Mouse (Mus musculus) heart, adult 9 months (tissue): ENCODE data around the gene Thoc7.

Experiments
- DNase-seq, 2 experiments: peaks; one replicate each; pipeline ENCODE4 v3.0.0; 2022; ENCODE audit warnings: low spot score in 2 of 2

Thoc7 gene

DNA sequence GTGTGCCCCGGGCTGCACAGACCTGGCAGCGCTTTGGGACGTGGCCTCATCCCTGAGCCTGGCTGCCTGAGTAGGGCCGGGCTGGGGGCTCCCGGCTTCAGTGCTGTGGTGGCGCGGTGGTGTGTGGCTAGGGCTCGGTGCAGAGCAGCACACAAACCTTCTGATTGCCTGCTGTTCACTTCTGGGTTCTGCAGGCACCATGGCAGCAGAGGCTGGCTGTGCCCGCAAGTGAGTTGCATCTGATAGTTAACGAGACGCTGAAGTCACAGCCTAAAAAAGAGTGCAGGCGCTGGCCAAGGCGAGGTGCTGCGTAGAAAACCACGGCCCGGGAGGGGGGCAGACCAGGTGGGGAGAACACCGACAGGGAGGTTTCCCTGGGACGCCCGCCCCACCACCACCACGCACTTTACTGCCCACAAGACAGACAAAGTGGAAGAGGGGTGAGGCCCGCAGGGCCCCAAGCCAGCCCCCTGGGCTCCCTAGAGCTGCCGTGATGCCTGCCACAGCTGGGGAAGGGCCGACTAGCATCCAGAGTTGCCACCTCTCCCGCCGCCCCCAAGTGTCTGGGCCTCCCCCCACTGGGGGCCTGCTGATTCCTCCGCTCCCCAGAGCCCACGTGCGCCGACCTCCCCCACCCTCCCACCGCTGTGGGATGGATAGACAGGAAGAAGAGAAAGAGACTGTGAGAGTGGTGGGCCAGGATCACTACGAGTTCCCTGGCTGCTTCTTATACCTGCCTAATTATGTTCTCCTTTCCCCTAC lies 28.2 kb downstream of the Thoc7 start:
- DNase-seq: no peak

- DNase-seq: peak in 1 of 2 experiments; percentile 8
These were observed 44.0 kb downstream of the Thoc7 start for GRCm38 (mm10) chr14:13917630-13918029.

DNA sequence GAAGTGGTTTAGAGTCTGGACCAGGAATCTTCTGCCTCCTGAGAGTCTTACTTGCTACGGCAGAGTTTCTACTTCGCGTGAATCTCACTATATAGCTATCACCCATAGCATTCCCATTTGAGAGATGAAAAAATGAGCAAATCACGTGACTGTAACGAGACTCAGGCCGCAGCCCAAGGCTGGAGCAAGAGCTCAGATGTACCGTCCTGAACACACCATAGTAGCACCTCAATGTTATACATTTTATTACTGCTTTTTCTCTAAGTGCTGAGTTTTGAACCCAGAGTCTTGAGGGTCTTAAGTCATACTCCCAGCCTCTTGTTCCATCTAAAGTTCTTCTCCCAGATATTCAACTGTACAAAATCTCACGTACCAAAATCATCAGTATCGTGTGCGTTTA lies 44.4 kb downstream of the Thoc7 start:
- no peak for DNase-seq

DNA sequence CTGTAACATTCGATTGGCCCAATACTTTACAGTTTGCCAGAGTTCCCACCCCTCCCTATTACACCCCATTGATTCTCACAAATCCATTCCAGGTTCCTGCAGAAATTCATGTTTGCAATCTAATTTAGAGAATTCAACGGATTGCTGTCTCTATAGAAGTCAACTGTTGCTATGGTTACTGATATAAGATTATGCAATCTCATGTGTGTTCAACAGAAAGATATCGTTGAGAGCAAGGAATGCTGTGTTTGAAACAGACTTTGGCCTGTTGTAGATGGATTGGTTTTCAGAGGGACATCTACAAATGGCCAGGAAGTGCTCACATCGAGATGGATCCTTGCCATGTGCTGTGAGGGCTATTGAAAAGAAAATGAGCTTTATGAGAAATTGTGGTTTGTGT lies 46.4 kb downstream of the Thoc7 start:
- DNase-seq: no peak

GRCm38 (mm10) chr14:13914387-13915082 lies 47.1 kb downstream of the Thoc7 start, which contains the start of gene Gm281:
TSS of gene Gm281 (minus strand) at chr14:13914478.
- DNase-seq: no peak

GRCm38 (mm10) chr14:13910148-13910547 lies 51.5 kb downstream of the Thoc7 start:
- no peak for DNase-seq

DNA sequence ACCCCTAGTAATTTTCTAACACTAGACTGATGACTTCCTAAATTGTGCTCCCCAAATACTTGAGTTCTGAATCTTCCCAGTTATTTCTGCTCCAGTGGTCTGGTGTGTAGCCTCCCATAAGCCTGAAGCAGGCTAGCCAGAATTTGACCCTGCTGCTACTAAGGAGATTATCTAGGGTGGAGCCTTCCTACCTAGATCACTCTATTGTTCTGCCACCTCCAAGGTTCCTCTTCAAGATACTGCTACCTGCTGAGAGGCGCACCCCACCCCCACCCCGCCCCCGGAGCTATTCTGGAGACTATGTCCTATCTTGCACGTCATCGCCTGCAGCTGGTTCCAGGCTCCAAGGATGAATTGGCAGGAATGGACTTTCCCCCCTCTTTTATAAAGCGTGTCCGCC lies 54.5 kb downstream of the Thoc7 start:
- DNase-seq: no peak

DNA sequence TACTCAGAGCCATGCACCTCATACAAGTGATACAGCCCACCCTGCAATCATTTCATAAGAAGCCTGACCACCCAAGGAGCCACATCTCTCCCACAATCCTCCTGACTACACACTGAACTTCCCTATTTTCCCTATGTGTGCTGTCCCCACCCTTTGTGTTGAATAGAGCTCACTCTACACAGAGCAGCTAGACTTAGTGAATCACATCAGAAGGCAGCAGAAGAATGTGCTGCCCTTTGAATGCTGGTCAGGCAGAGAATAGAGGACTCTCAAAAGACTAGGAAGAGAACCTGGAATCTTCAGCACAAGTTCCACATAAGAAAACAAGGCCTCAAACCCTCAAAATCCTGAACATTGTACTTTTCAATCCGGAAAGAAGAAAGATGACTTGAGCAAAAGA lies 55.2 kb downstream of the Thoc7 start:
- no peak for DNase-seq

- DNase-seq: peak in 1 of 2 experiments; percentile 6
These were observed 60.0 kb downstream of the Thoc7 start for GRCm38 (mm10) chr14:13901611-13902067.
